Mouse (Mus musculus) small intestine, adult 2 months (tissue): Measurements from ENCODE around the gene Ankrd6. TPM values are rescaled to one million over a fixed set of nuclear protein-coding genes. Genes with fewer than 3 reads are reported as not detected.
A peak's percentile ranks its signal among the peaks of the same experiment; 100 is the strongest.

Source experiments
- H3K27ac ChIP-seq: fragments of 200-500 bp; 2 replicates; pipeline ENCODE4 v1.5.1; 2012; ENCODE audit warnings: low read depth, low read length, control low read depth, inconsistent platforms; ENCODE audit not compliant: insufficient read depth
- H3K27me3 ChIP-seq: fragments of 200-500 bp; 2 replicates; pipeline ENCODE4 v1.6.1; 2012; ENCODE audit warnings: mild to moderate bottlenecking, moderate library complexity, low read length, inconsistent platforms; ENCODE audit not compliant: control insufficient read depth, insufficient read depth
- H3K36me3 ChIP-seq: fragments of 200-500 bp; 2 replicates; pipeline ENCODE4 v1.6.1; 2012; ENCODE audit warnings: mild to moderate bottlenecking, low read length, control low read depth, inconsistent platforms; ENCODE audit not compliant: control insufficient read depth, insufficient read depth
- H3K4me1 ChIP-seq: fragments of 200-500 bp; 2 replicates; pipeline ENCODE4 v1.6.1; 2012; ENCODE audit warnings: low read length, inconsistent platforms, mixed read lengths; ENCODE audit not compliant: control insufficient read depth, insufficient read depth, insufficient read length
- H3K4me3 ChIP-seq: fragments of 200-500 bp; 2 replicates; pipeline ENCODE4 v1.5.1; 2012; ENCODE audit warnings: low read depth, mild to moderate bottlenecking, control low read depth, inconsistent platforms, low read length, moderate library complexity
- CTCF ChIP-seq: fragments of 200-500 bp; IDR thresholded peaks from 2 replicates; pipeline ENCODE4 v1.5.1; 2012; ENCODE audit warnings: low read depth, mild to moderate bottlenecking, control low read depth, inconsistent platforms, low read length, moderate library complexity, mixed read lengths; ENCODE audit not compliant: insufficient replicate concordance, insufficient read length; ENCODE audit errors: extremely low read depth
- POLR2A ChIP-seq: fragments of 200-500 bp; IDR thresholded peaks from 2 replicates; pipeline ENCODE4 v1.6.1; 2012; ENCODE audit warnings: low read depth, mild to moderate bottlenecking, control low read depth, inconsistent platforms, low read length, moderate library complexity
- WGBS: fragments of 180-500 bp; shearing (Covaris S2); methylation state at CpG from one replicate; pipeline ENCODE4 v1.1.7; 2018; 5-methylcytosine and 5-hydroxymethylcytosine counted together
- polyA plus RNA-seq: library from polyadenylated mRNA; depleted of rRNA; stranded (reverse); fragments of >200 nt; gene quantifications from 2 replicates; pipeline ENCODE4 v1.2.3, GENCODE M21; 2012

Ankrd6 gene
- polyA plus RNA-seq, 1 experiment, result 0.27 TPM

DNA sequence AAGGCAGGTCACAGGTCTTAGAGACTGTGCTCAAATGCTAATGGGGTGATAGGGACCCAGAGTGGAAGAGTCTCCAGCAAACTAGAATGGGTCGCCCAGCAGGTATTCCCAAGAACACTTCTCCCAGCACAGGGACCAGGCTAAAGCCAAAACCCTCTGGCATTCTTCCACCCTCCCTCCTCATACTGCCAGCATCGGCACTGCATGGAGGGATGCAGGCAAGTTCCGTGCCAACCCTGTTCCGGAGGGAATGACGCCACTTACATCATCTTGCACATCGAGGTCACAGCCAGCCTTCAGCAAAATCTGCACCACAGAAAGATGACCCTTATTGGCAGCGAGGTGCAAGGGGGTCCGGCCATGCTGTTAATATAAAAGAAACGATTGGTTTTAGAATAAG, 114.6 kb downstream of the Ankrd6 start:
- TF ChIP-seq CTCF (no peak), POLR2A (no peak)
- Histone ChIP-seq H3K4me1 (no peaks in the 10 kb centered on the region), H3K27ac (no peak overlapping the region), H3K4me3 (no peak overlapping the region), H3K36me3 (no peaks in the 10 kb centered on the region), H3K27me3 (no peaks in the 10 kb centered on the region)
- WGBS, result 90% methylated on average over 9 of the region's 9 CpGs

DNA sequence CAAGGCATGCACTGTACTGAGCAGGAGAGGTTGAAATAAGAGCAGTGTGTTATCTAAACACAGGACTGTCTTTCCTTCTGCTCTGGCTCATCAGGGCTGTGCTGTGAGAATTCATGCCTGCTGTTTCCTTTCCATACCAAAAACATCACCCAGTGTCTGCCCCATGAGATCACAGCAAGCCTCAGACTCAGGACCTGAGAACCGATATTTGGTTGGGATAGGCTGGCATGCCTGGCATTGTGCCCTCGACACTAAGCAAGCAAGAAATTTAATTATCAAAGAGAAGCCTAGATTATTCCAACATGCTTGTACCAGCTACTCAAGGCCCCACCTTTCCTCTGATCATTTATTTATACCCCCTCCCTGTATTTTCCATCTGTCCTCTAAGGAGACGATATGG, 116.1 kb downstream of the Ankrd6 start:
- Histone ChIP-seq H3K4me3 (no peak overlapping the region), H3K27ac (no peak overlapping the region), H3K27me3 (no peaks in the 10 kb centered on the region), H3K4me1 (no peaks in the 10 kb centered on the region), H3K36me3 (no peaks in the 10 kb centered on the region)
- no peak for TF ChIP-seq CTCF
- no peak for TF ChIP-seq POLR2A
- 51% methylated on average over 3 of the region's 3 CpGs for WGBS

DNA sequence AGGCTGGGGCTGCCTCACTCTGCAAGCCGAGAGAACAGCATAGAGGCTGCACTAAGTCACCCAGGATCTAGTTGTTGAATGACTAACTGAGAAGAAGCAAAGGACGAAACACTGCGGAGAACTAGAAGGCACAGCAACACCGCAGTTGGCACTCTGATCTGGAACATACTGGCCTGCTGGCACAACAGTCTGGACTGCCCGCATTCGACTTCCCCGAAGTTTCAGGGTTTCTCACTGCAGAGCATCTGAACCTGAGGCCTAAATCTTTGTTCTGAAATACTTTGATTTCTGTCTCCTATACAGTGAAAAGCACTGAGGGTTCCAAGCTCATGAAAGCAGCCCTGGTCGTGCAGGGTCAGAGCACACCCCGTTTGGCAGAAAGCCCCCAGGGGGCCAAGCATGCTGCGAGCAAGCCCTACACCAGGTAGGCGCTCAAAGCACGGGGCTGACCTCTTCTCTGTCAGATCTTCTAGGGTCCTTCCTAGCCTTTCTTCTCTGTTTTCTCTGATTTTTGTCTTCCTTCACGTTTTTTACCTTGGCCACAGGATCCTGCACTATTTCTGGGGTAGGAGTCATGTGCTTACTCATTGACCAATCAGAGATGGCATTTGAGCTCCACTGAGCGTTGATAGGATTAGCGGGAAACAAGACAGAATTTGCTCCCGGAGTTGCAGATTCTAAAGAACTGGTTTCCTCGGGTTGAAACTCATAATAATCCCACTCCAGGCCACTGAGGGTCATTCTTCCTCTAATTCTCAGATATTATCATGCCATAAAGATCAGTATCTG, 117.0 kb downstream of the Ankrd6 start:
- Histone ChIP-seq H3K4me3 (0 out of 2 replicates have a peak overlapping the region, but pooled peaks have one; percentile 5), H3K27ac (no peak overlapping the region), H3K4me1 (no peaks in the 10 kb centered on the region), H3K27me3 (no peaks in the 10 kb centered on the region), H3K36me3 (no peaks in the 10 kb centered on the region)
- WGBS, result 45% methylated on average over 17 of the region's 17 CpGs
- TF ChIP-seq POLR2A (no peak), CTCF (no peak)

DNA sequence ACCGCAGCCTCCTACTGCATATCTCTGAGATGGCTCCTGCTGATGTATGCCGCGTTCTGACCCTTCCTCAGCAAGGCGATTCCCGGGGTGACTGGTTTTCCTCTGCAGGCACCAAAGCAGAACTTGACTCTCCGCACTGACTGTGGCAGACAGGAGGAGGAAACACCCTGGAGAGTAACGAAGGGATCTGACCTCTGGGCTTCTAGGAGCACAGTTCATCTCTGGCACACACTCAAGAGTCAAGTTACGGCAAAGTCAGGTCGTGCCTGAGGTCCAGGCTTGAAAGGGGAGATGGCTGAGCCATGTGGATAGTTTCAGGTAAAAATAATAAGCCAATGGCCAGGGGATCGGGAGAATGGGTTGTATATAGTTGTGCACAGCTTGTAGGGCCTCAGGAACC, 121.3 kb downstream of the Ankrd6 start:
- H3K27ac ChIP-seq, result no peak overlapping the region
- no peaks in the 10 kb centered on the region for H3K36me3 ChIP-seq
- H3K4me1 ChIP-seq, result no peaks in the 10 kb centered on the region
- TF ChIP-seq CTCF (no peak), POLR2A (no peak)
- 64% methylated on average over 10 of the region's 10 CpGs for WGBS
- H3K27me3 ChIP-seq, result no peaks in the 10 kb centered on the region
- no peak overlapping the region for H3K4me3 ChIP-seq

DNA sequence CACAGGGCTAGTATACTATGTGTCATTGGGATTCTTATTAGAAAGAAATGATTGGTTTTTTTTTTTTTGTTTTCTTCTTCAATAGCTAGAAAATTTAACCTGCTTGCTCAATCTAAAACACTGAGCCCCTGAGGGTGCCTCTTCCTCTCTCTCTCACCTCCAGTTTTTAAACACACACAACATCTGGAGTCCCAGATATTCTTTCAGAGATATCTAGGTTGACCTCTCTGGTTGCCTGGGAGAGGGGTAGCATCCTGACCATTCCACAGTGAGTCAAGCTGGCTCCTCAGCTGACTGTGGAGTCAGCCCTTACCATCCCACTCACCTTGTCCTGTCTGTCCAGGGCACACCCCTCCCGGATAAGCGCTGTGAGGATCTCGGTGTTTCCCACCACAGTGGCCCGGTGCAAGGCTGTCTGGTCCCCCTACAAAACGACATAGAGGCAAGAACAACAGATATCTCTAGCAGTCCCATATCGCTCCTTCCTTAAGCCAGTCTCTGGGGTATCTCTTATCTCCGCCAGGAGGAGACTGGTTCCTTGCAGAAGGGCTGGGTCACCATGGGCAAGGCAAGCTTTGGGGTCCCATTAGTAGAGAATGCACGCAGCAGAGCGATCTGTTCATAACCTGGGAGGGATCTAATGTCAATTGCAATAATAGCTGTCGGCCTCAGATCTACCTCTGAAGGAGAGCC, 122.1 kb downstream of the Ankrd6 start:
- H3K4me1 ChIP-seq, result no peaks in the 10 kb centered on the region
- no peak overlapping the region for H3K27ac ChIP-seq
- H3K4me3 ChIP-seq, result no peak overlapping the region
- TF ChIP-seq POLR2A (no peak), CTCF (no peak)
- H3K36me3 ChIP-seq, result no peaks in the 10 kb centered on the region
- 83% methylated on average over 10 of the region's 10 CpGs for WGBS
- H3K27me3 ChIP-seq, result no peaks in the 10 kb centered on the region

DNA sequence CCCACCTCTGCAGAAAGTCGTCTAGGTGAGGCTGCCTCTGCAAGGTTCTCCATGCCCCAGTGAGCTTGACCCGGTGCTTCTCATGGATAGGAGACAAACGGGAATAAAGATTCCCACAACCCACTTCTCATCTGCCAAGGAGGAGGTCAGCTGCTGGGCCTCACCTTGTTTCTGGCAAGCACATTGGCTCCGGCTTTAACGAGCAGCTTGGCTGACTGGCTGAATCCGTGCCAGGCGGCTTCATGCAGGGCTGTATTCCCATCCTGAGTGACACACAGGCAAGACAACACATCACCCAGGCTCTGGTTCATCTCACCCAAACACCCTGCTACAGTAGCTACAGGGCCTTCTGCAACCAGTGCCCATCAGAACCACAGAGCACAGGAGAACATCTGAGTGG, 123.7 kb downstream of the Ankrd6 start:
- Histone ChIP-seq H3K27me3 (no peaks in the 10 kb centered on the region), H3K4me3 (no peak overlapping the region), H3K36me3 (no peaks in the 10 kb centered on the region), H3K4me1 (no peaks in the 10 kb centered on the region), H3K27ac (no peak overlapping the region)
- no peak for TF ChIP-seq CTCF
- TF ChIP-seq POLR2A, result no peak
- WGBS, result 67% methylated on average over 7 of the region's 7 CpGs

DNA sequence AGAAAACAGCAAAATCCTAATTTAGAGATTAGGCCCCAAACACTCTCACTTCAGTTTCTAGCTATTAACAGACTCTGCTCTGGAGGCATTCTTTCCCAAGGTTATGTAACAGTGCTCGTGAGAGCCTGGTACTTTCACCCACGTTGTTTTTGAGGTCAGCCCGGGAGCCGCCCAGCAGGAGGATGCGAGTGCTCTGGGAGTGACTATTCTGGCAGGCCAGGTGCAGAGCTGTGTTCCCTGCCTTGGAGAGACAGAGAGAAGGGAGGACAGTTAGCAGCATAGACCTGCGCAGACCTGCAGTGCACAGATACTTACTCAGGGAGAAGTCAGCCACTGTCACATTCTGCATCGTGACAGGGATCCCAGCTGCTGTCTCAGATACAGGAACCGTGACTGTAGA, 126.4 kb downstream of the Ankrd6 start:
- H3K27me3 ChIP-seq, result no peaks in the 10 kb centered on the region
- no peaks in the 10 kb centered on the region for H3K36me3 ChIP-seq
- no peak overlapping the region for H3K27ac ChIP-seq
- WGBS, result 58% methylated on average over 8 of the region's 8 CpGs
- TF ChIP-seq POLR2A (no peak), CTCF (no peak)
- H3K4me3 ChIP-seq, result no peak overlapping the region
- H3K4me1 ChIP-seq, result no peaks in the 10 kb centered on the region
